Mouse (Mus musculus) heart, postnatal 4 days (tissue): ENCODE measurements around the gene Pspn. TPM values are rescaled to one million over a fixed set of nuclear protein-coding genes. Genes with fewer than 3 reads are reported as not detected.

Experiments
- DNase-seq: peaks from one replicate; pipeline ENCODE4 v3.0.0; 2021
- total RNA-seq, 2 experiments: library from RNA; stranded (reverse); gene quantifications; 2 replicates each; pipeline ENCODE4 v1.2.3; 2021

Gene Pspn
- total RNA-seq, 2 experiments from 2014 or later, result not detected

DNA sequence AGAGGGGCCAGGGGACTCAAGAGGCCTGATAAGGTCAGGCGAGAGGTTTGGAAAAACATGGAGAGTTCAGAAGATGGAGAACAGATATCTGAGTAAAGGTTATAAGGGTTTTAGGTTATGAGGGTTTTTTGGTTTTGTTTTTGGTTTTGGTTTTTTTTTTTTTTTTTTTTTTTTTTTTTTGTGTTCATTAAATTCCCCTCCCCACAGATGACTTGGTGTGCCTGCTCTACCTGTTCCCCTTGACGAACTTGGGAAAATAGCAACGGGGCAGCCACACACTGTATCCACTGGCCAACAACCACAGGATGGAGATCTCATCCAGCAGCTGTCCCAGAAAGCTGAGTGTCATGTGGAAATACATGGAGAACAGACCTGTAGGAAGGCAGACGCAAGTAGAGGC is 41.2 kb downstream of the Pspn start:
- no peak for DNase-seq

DNA sequence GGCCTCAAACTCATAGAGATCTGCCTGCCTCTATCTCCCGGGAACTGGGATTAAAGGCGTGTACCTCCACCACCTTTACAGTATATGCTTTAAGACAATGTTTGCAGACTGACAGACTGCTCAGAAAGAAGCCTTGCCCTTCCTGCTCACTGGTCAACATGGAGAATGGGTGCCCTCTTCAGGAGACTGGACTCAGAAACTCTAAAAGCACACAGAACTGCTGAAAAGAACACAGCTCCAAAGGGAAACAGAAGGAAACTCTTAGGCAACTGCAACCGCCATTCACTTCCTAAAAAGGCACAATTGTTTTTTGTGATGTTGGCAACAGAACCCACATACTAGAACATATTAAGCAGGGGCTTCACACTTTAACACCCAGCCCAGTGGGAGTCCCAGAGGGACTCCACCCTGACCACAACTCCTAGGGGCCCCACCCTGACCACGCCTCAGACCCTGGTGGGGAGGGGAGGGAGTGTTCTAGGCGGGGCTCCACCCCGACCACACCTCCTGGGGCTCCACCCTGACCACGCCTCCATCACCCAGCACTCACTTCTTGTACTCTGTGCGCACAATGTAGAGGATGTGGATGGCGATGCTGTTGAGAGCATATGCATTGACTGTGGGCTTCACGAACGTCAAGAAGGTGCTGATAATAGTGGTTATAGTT is 41.9 kb downstream of the Pspn start:
- no peak for DNase-seq

GRCm38 (mm10) chr17:56954871-56955270 is 44.9 kb downstream of the Pspn start:
- no peak for DNase-seq

GRCm38 (mm10) chr17:56952639-56953038 is 47.2 kb downstream of the Pspn start:
- no peak for DNase-seq

DNA sequence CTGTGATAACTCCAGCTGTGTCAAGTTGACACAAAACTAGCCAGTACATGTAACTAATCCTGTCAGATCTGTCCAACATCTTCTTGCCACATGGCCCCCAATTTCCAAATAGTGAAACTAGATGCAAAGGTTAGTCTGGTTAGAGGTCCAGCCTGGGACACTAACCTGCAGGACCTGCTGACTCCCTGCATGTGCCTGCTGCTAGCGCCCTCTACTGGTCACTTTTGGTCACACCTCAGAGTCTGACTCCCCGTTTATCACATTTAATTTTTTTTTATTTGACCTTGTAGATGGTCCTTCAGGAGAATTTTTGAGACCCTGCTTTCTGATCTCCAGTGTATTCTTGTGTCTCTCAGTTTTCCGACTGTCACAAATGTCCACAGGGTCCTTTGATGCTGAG is 48.9 kb downstream of the Pspn start:
- DNase-seq, result peak; percentile 69

Other genes starting within 250 kb of the Pspn start
- gene Nrtn, start 242.5 kb downstream of the Pspn start, total RNA-seq, result 10 to 100 TPM; 22.4 to 22.5 TPM
- 10 to 100 TPM; 22.8 to 23.5 TPM for gene Dus3l, start 235.3 kb downstream of the Pspn start, total RNA-seq
- under 1 TPM; 0.41 to 0.61 TPM for gene Prr22, start 229.8 kb downstream of the Pspn start, total RNA-seq
- gene Rfx2, start 169.0 kb downstream of the Pspn start, total RNA-seq, result 1 to 10 TPM; 8.1 to 9.3 TPM
- not detected for gene Acsbg2, start 125.6 kb downstream of the Pspn start, total RNA-seq
- under 1 TPM; 0.16 to 0.21 TPM for gene 1700061G19Rik, start 124.5 kb downstream of the Pspn start, total RNA-seq
- gene Mllt1, start 64.6 kb downstream of the Pspn start, total RNA-seq, result 10 to 100 TPM; 40.5 to 41.6 TPM
- not detected for gene Acer1, start 17.9 kb downstream of the Pspn start, total RNA-seq
- 10 to 100 TPM; 55.1 to 60.7 TPM for gene Clpp, start 9.7 kb downstream of the Pspn start, total RNA-seq
- gene Alkbh7, start 2.7 kb downstream of the Pspn start, total RNA-seq, result 10 to 100 TPM; 42.3 to 49.3 TPM
- gene Gtf2f1, start 11.3 kb upstream of the Pspn start, total RNA-seq, result 10 to 100 TPM; 36.0 to 36.9 TPM
- not detected for gene Gm17949, start 11.5 kb upstream of the Pspn start, total RNA-seq
- 100 to 1,000 TPM; 112 to 113 TPM for gene Khsrp, start 31.5 kb upstream of the Pspn start, total RNA-seq
- not detected for gene Slc25a41, start 41.6 kb upstream of the Pspn start, total RNA-seq
- under 1 TPM in 1 of 2 experiments, not detected in 1; 0.47 TPM for gene Crb3, start 59.1 kb upstream of the Pspn start, total RNA-seq
- 10 to 100 TPM; 78.3 to 81.6 TPM for gene Slc25a23, start 59.8 kb upstream of the Pspn start, total RNA-seq
- gene Dennd1c, start 78.5 kb upstream of the Pspn start, total RNA-seq, result under 1 TPM; 0.69 to 0.70 TPM
- gene Tubb4a, start 87.8 kb upstream of the Pspn start, total RNA-seq, result 1 to 10 TPM; 5.9 to 6.7 TPM
- gene Tnfsf9, start 105.3 kb upstream of the Pspn start, total RNA-seq, result under 1 TPM; 0.48 to 0.61 TPM
- gene Cd70, start 149.8 kb upstream of the Pspn start, total RNA-seq, result not detected
- not detected for gene Tnfsf14, start 194.2 kb upstream of the Pspn start, total RNA-seq
- 10 to 100 TPM; 60.1 to 79.6 TPM for gene C3, start 228.1 kb upstream of the Pspn start, total RNA-seq
- gene Gpr108, start 248.4 kb upstream of the Pspn start, total RNA-seq, result 10 to 100 TPM; 19.5 to 20.4 TPM
- gene Trip10, start 249.4 kb upstream of the Pspn start, total RNA-seq, result 10 to 100 TPM; 45.6 to 46.9 TPM